ENCODE assay signal across 23 mouse cellular contexts in the genomic region with DNA sequence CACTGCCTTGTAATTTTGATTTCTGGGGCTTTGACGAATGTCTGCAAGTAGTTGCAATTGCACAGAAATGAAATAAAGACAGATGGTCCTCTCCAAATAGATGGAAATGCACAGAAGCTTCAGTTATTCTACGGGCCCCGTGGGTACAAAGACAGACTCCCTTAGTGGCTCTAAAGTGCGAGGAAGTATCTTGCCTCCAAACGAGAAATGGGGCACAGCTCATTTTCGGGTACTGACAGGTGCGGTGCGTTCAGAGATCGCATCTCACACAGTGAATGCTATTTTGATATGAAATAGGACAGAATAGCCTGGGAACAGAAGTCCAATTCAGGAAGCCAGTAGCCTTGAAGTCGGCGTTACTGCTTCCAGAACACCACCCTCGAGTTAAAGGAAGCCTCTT. TPM values are rescaled to one million over a fixed set of nuclear protein-coding genes. Genes with fewer than 3 reads are reported as not detected.
DNase-seq lines count a peak whose midpoint lies in the region; ATAC-seq and TF ChIP-seq lines count a peak whose summit lies in the region.
"Had no signal": no experiment of that assay in that cellular context is flagged by ENCODE, and none has a peak within 500 bp of the region (broad histone marks: within the 10 kb centered on the region; RNA-seq: fewer than 3 reads in every experiment).

No protein-coding gene starts in this region.

- TF ChIP-seq POLR2A in kidney, adult 2 months (IDR thresholded peaks at IDR 0.05; ENCODE audit: low read depth, low read length), result no peak

- no peak overlapping the region for H3K4me2 ChIP-seq in neural tube, embryonic 14.5 days (ENCODE audit: low read depth, low read length)
- H3K4me2 ChIP-seq: liver, embryonic 12.5 days; lung, embryonic 14.5 days; midbrain, embryonic 11.5 days had no signal

- DNase-seq in neural tube, embryonic 10.5 days (ENCODE audit: extremely low spot score, low spot score), result no peak
- DNase-seq in layer of hippocampus, adult 8-10 months (ENCODE audit: low spot score in 2 of 2), result peak; percentile 26 to 28
- peak; percentile 54 to 94 for DNase-seq in left cerebral cortex, postnatal 25 days (ENCODE audit: low spot score in 2 of 2)
- no peak for DNase-seq in kidney, adult 2 months
- no peak for DNase-seq in B cell, adult 2 months
- no peak for DNase-seq in gastrocnemius, postnatal 10 days
- DNase-seq: adrenal gland, postnatal 25 days; cerebellum, adult 8-10 months; heart, postnatal 4 days; lung, embryonic 14.5 days; retina, postnatal 1 day had no signal

- no peak overlapping the region for H3K9ac ChIP-seq in neural tube, embryonic 14.5 days (replicated peaks; ENCODE audit: low read depth, low read length)
- H3K9ac ChIP-seq: liver, embryonic 12.5 days; lung, embryonic 14.5 days had no signal

- no peaks in the 10 kb centered on the region for H3K4me1 ChIP-seq in neural tube, embryonic 14.5 days (ENCODE audit: control insufficient read depth, insufficient read depth, low read length)
- no peaks in the 10 kb centered on the region for H3K4me1 ChIP-seq in kidney, adult 2 months (ENCODE audit: control insufficient read depth, insufficient read depth, low read length)
- H3K4me1 ChIP-seq: forebrain, embryonic 10.5 days; limb, embryonic 10.5 days; liver, embryonic 12.5 days had no signal

- H3K36me3 ChIP-seq in neural tube, embryonic 14.5 days (ENCODE audit: control insufficient read depth, insufficient read depth, low read length), result no peaks in the 10 kb centered on the region
- H3K36me3 ChIP-seq in kidney, adult 2 months (ENCODE audit: control insufficient read depth, insufficient read depth, low read length), result no peaks in the 10 kb centered on the region
- H3K36me3 ChIP-seq: forebrain, embryonic 10.5 days; limb, embryonic 10.5 days; liver, embryonic 12.5 days had no signal

- no peak overlapping the region for H3K4me3 ChIP-seq in neural tube, embryonic 14.5 days (ENCODE audit: low read depth, low read length)
- H3K4me3 ChIP-seq in kidney, adult 2 months (ENCODE audit: insufficient read depth, low read depth, low read length), result no peak overlapping the region
- H3K4me3 ChIP-seq: forebrain, embryonic 10.5 days; limb, embryonic 10.5 days; liver, embryonic 12.5 days had no signal

- WGBS in neural tube, embryonic 14.5 days, result 71% methylated on average over 12 of the region's 12 CpGs
- 87% methylated on average over 12 of the region's 12 CpGs for WGBS in kidney, adult 2 months

- no peaks in the 10 kb centered on the region for H3K27me3 ChIP-seq in neural tube, embryonic 14.5 days (ENCODE audit: control insufficient read depth, insufficient read depth, low read length)
- no peaks in the 10 kb centered on the region for H3K27me3 ChIP-seq in kidney, adult 2 months (replicated peaks; ENCODE audit: control insufficient read depth, insufficient read depth, low read length)
- H3K27me3 ChIP-seq: liver, embryonic 12.5 days had no signal

- intact Hi-C loops in left cerebral cortex, postnatal 25 days (cut with DNase I), result loop anchor here (2.0 to 5.0 kb wide), 2 partner anchors 44 to 89 kb away; no protein-coding TSS in a partner anchor

- no peak for TF ChIP-seq CTCF in kidney, adult 2 months (conservative IDR thresholded peaks at IDR 0.05; ENCODE audit: insufficient read depth, insufficient read length, low read depth, low read length)

- peak overlapping the region; percentile 10; the same call in 1 of the 2 replicates for H3K27ac ChIP-seq in neural tube, embryonic 14.5 days (ENCODE audit: low read depth, low read length)
- H3K27ac ChIP-seq in kidney, adult 2 months (ENCODE audit: insufficient read depth, low read depth, low read length), result no peak overlapping the region
- H3K27ac ChIP-seq: forebrain, embryonic 10.5 days; kidney, postnatal 0 days; limb, embryonic 10.5 days; liver, embryonic 12.5 days; macrophage had no signal

- no peaks in the 10 kb centered on the region for H3K9me3 ChIP-seq in neural tube, embryonic 14.5 days (ENCODE audit: control insufficient read depth, low read length)
- H3K9me3 ChIP-seq: forebrain, embryonic 10.5 days; limb, embryonic 10.5 days; liver, embryonic 12.5 days had no signal

- ATAC-seq in neural tube, embryonic 14.5 days (ENCODE audit: low read depth), result no peak
- ATAC-seq: activated CD4-positive, CD25-positive, alpha-beta regulatory T cell, adult 4 months; hindbrain, embryonic 16.5 days; intestine, postnatal 0 days; liver, embryonic 12.5 days; Patski had no signal

RNA-seq across cellular contexts. Expression of a gene that starts 20.2 kb away (rescaled TPM):
- polyA plus RNA-seq in neural tube, embryonic 14.5 days (2014; fragmentation: Nextera tagmentation; extraction: Ambion mirVana), result 5.2 and 6.3 TPM in 2 replicates
- 10 to 100 TPM; 45.8 to 63.9 (median 55.6) TPM for total RNA-seq in layer of hippocampus, adult 8-10 months (2022)
- total RNA-seq in left cerebral cortex, postnatal 25 days (2021), result 10 to 100 TPM; 85.6 to 92.2 TPM
- 1.1 and 1.3 TPM in 2 replicates for polyA plus RNA-seq in kidney, adult 2 months (2012; rRNA removed)
- total RNA-seq in gastrocnemius, postnatal 10 days (2021), result 1 to 10 TPM in 1 of 2 experiments, under 1 TPM in 1; 0.54 to 1.5 TPM
- total RNA-seq: neutrophil, adult 5-6 weeks had no signal
- polyA plus RNA-seq: activated CD4-positive, CD25-positive, alpha-beta regulatory T cell, adult 4 months; limb, embryonic 10.5 days; macrophage had no signal

Comparison
In these comparisons a context has a peak if more than half of its experiments do, and no peak if none do; other contexts are left out.
1. DNase-seq: peak in layer of hippocampus, adult 8-10 months (2 of 2) and left cerebral cortex, postnatal 25 days (2 of 2); none in neural tube, embryonic 10.5 days (single experiment), kidney, adult 2 months (single experiment), B cell, adult 2 months (0 of 2) and gastrocnemius, postnatal 10 days (single experiment).
2. RNA of a gene that starts 20.2 kb away (total RNA-seq): 85.6 to 92.2 TPM in left cerebral cortex, postnatal 25 days and 45.8 to 63.9 TPM in layer of hippocampus, adult 8-10 months; 0.54 to 1.5 TPM in gastrocnemius, postnatal 10 days; every median in the first group is over 10 times any median in the second.